Mouse (Mus musculus): ENCODE results near the gene Gm10100. TPM values are rescaled to one million over a fixed set of nuclear protein-coding genes. Genes with fewer than 3 reads are reported as not detected.
"Not testable (repeated sequence)": the region's sequence is repeated elsewhere in the genome, so short reads cannot be mapped to it uniquely, and the experiment has no call there.

Gene Gm10100
- polyA plus RNA-seq, 1 experiment, result not detected

DNA sequence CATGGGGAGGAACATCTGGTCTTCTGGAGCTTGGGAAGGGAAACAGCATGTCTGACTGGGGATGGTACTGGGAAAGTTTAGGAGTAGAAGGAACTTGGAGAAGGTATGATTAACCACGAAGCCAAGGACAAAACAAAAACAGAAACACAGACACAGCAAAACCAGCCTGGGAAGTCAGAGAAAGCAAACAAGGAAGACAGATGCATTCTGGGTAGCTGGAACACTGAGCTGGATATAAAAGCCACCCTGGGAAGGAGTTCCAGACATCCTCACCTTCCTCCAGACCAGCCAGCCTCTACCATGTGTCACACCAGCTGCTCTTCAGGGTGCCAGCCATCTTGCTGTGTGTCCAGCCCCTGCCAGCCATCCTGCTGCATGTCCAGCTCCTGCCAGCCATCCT lies 10.8 kb upstream of the Gm10100 start, which contains the start of gene Gm10142:
Gene Gm10142 (plus strand): TSS at position 301 of the 400 bp plus-strand sequence.
- DNase-seq (ENCODE audit: low read depth), result no peak
- TF ChIP-seq CTCF (IDR thresholded peaks at IDR 0.05; ENCODE audit: borderline replicate concordance, extremely low read depth, insufficient read depth, insufficient read length) (no peak), POLR2A (IDR thresholded peaks at IDR 0.05; ENCODE audit: borderline replicate concordance, extremely low read depth, insufficient read depth, insufficient read length, poor library complexity, severe bottlenecking) (no peak)

DNA sequence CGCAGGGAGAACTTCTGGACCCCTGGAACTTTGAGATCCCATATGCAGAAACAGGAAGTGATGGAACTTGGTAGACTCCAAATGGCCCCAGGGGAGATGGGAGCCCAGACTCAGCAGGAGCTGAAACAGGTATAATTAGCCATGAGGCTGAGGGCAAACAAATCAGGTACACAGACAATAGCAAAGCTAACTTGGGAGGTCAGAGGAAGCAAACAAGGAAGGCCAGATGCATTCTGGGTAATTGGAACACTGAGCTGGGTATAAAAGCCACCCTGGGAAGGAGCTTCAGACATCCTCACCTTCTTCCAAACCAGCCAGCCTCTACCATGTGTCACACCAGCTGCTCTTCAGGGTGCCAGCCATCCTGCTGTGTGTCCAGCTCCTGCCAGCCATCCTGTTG lies 6.0 kb upstream of the Gm10100 start, which contains the start of gene Krtap12-1:
Gene Krtap12-1 (plus strand): TSS at position 301 of the 400 bp plus-strand sequence.
- DNase-seq (ENCODE audit: low read depth), result not testable (repeated sequence)

DNA sequence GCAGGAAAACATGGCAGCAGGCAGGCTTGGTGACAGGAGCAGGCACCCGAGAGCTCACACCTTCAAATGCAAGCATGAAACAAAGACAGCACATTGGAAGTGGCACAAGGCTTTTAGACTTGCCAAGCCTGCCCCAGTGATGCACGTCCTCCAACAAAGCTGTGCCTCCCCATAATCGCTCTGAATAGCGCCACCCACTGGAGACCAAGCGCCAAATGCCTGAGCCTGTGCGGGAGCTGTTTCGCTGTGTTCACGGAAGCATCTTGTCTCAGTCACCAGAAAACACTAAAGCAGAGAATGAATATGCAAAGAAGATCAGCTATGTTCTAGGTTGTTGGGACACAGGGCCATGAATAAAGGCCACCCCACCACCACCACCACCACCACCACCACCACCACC lies 1.4 kb upstream of the Gm10100 start:
- DNase-seq (ENCODE audit: low read depth), result peak; percentile 3
- TF ChIP-seq POLR2A (IDR thresholded peaks at IDR 0.05; ENCODE audit: borderline replicate concordance, extremely low read depth, insufficient read depth, insufficient read length, poor library complexity, severe bottlenecking), result no peak
- TF ChIP-seq CTCF (IDR thresholded peaks at IDR 0.05; ENCODE audit: borderline replicate concordance, extremely low read depth, insufficient read depth, insufficient read length), result 0 out of 2 replicates have a peak, but pooled peaks have one; percentile 23

DNA sequence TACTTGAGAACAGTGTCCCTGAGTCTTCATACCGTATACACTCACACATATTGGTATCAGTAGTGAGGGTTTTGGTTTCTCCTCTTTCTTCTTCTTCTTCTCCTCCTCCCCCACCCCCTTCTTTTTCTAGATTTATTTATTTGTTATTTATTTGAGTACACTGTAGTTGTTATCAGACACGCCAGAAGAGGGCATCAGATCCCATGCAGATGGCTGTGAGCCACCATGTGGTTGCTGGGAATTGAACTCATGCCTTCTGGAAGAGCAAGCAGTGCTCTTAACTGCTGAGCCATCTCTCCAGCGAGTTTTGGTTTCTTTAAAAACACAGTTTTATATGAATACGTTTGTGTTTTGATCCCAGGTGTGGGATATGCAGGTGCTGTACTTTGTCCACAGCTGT lies 2.0 kb downstream of the Gm10100 start:
- no peak for DNase-seq (ENCODE audit: low read depth)
- TF ChIP-seq POLR2A (IDR thresholded peaks at IDR 0.05; ENCODE audit: borderline replicate concordance, extremely low read depth, insufficient read depth, insufficient read length, poor library complexity, severe bottlenecking) (no peak), CTCF (IDR thresholded peaks at IDR 0.05; ENCODE audit: borderline replicate concordance, extremely low read depth, insufficient read depth, insufficient read length) (no peak)

DNA sequence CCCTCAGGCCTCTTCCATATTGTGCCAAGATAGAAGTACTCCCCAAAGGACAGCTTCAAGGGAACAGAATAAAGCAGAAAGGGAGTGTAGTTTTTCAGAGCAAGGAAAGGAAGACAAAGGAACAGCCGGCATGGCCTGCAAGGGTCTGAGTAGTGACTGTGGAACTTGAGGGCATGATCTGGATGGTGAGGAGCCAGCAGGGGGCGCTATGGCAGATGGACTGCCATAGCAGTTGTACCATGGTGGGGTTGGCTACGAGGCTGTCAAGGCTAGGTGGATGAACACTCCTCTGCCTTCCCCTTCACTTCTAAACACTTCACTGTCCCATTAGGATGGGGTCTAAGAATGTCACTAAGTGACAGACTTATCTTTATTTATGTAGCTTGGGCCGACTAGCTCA lies 3.0 kb downstream of the Gm10100 start:
- TF ChIP-seq POLR2A (IDR thresholded peaks at IDR 0.05; ENCODE audit: borderline replicate concordance, extremely low read depth, insufficient read depth, insufficient read length, poor library complexity, severe bottlenecking) (no peak), CTCF (IDR thresholded peaks at IDR 0.05; ENCODE audit: borderline replicate concordance, extremely low read depth, insufficient read depth, insufficient read length) (peak; percentile 40)
- no peak for DNase-seq (ENCODE audit: low read depth)

DNA sequence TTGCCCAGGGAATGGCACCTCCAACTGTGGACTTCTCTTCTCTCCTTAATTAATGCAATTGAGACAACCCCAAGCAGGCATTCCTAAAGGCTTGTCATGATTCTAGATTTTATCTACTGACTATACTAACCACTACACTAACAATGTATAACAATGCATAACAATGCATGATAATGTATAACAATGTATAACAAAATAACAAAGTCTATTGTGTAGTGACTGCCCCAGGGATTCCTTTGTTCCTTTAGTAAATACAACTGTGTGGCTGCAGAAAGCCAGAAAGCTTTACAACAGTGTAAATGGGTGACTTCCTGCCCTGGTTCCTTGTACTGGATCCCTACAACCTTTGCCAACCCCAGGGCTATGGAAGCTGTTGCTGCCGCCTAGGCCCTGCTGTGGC lies 9.6 kb downstream of the Gm10100 start:
- TF ChIP-seq CTCF (IDR thresholded peaks at IDR 0.05; ENCODE audit: borderline replicate concordance, extremely low read depth, insufficient read depth, insufficient read length) (no peak), POLR2A (IDR thresholded peaks at IDR 0.05; ENCODE audit: borderline replicate concordance, extremely low read depth, insufficient read depth, insufficient read length, poor library complexity, severe bottlenecking) (no peak)
- no peak for DNase-seq (ENCODE audit: low read depth)

DNA sequence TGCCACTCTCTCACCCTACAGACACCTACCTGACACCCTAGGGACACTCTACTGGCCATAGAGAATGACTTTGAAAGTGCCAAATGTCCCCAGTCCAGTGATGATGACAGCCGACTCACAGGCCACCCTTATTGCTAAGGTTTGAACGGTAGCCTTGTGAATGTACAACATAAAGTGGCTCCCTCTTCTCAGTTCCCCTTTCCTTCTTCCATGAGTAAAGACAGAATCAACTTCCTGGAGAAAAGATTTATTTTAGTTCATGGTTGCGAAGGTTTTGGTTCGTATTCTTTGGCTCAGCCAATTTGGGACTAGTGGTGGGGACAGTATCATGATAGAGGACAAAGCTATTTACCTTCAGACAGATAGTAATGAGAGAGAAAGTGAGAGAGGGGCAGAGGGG lies 12.6 kb downstream of the Gm10100 start:
- no peak for DNase-seq (ENCODE audit: low read depth)
- TF ChIP-seq POLR2A (IDR thresholded peaks at IDR 0.05; ENCODE audit: borderline replicate concordance, extremely low read depth, insufficient read depth, insufficient read length, poor library complexity, severe bottlenecking) (no peak), CTCF (IDR thresholded peaks at IDR 0.05; ENCODE audit: borderline replicate concordance, extremely low read depth, insufficient read depth, insufficient read length) (no peak)

DNA sequence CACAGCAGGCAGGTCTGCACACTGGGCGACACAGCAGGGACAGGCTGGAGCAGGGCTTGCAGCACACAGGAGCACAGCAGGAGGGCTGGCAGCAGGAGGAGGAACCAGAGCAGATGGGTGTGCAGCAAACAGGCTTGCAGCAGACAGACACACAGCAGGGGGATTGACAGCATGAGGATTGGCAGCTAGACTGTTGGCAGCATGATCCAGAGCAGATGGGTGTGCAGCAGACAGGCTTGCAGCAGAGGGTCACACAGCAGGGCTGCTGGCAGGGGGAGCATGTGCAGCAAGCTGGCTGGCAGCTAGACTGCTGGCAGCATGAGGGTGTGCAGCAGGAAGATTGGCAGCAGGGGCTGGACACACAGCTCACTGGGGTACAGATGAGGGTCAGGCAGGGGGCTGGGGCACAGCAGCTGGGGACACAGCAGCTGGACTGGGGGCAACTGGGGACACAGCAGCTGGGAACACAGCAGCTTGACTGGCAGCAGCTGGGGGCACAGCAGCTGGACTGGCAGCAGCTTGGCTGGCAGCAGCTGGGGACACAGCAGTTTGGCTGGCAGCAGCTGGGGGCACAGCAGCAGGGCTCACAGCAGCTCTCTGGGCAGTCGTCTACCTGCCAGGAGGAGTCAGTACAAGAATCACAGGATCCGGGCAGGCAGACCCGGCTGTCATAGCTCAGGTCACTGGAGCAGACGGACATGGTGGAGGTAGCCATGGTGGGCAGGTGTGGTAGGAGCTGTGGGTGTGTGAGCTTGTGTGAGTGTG lies 15.8 kb downstream of the Gm10100 start, which contains the start of gene Gm18596:
Gene Gm18596 (minus strand): TSS at position 715 of the 765 bp plus-strand sequence.
- peak; percentile 56 for DNase-seq (ENCODE audit: low read depth)

DNA sequence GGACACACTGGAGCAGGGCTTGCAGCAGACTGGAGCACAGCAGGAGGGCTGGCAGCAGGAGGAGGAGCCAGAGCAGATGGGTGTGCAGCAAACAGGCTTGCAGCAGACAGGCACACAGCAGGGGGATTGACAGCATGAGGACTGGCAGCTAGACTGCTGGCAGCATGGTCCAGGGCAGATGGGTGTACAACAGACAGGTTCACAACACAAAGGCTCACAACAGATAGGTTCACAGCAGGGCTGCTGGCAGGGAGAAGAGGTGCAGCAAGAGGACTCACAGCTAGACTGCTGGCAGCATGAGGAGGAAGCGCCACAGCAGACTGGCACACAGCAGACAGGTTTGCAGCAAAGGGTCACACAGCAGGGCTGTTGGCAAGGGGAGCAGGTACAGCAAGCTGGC lies 24.4 kb downstream of the Gm10100 start:
- DNase-seq (ENCODE audit: low read depth), result peak; percentile 18

DNA sequence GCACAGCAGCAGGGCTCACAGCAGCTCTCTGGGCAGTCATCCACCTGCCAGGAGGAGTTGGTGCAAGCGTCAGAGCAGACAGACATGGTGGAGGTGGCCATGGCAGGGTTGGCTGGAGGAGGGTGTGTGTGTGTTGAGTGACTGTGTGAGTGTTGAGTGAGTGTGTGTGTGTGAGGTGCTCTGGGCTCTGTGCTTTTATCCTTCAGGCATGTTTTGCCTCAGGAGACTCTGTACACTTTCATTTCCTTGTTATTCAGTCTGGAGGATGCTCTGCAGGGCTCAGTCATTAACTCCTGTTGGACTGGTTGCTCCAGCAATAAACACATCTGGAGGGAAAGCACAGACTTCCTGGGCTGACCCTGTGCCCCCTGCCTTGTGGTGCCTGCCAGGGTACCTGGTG lies 25.0 kb downstream of the Gm10100 start, which contains the start of gene Gm9736:
Gene Gm9736 (minus strand): TSS at position 101 of the 400 bp plus-strand sequence.
- DNase-seq (ENCODE audit: low read depth), result not testable (repeated sequence)

DNA sequence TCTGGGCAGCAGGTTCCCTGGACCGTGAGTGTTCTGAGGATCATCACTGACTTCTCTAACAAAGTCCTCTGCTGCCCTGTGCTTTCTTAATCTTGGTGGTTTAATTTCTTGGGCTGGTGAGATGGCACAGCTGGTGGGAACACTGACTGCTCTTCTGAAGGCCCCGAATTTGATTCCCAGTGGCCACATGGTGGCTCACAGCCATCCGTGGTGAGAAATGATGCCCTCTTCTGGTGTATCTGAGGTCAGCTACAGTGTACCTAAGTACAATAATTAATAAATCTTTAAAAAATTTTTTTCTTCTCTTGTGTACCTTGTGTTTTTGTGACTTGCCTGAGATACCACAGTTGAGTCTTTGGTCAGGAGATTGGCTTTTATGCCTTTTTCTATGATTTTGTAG lies 26.0 kb downstream of the Gm10100 start:
- not testable (repeated sequence) for DNase-seq (ENCODE audit: low read depth)

DNA sequence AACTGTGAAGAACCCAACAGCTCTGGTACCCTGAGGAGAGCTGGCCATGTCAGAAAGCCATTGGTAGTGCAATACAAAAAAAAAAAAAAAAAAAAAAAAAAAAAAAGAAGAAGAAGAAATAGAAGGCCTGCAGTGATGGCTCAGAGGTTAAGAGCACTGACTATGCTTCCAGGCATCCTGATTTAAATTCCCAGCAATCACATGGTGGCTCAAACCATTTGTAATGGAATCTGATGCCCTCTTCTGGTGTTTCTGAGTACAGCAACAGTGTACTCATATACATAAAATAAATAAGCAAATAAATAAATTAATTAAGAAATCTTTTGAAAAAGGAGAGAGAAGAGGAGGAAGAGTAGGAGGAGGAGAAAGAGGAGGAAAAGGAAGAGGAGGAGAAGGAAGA lies 27.2 kb downstream of the Gm10100 start:
- TF ChIP-seq CTCF (IDR thresholded peaks at IDR 0.05; ENCODE audit: borderline replicate concordance, extremely low read depth, insufficient read depth, insufficient read length) (no peak), POLR2A (IDR thresholded peaks at IDR 0.05; ENCODE audit: borderline replicate concordance, extremely low read depth, insufficient read depth, insufficient read length, poor library complexity, severe bottlenecking) (no peak)
- no peak for DNase-seq (ENCODE audit: low read depth)

DNA sequence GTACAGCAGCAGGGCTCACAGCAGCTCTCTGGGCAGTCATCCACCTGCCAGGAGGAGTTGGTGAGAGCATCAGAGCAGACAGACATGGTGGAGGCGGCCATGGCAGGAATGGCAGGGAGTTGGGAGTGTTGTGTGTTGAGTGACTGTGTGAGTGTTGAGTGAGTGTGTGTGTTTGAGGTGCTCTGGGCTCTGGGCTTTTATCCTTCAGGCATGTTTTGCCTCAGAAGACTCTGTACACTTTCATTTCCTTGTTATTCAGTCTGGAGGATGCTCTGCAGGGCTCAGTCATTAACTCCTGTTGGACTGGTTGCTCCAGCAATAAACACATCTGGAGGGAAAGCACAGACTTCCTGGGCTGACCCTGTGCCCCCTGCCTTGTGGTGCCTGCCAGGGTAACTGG lies 33.3 kb downstream of the Gm10100 start, which contains the start of gene Gm3233:
Gene Gm3233 (minus strand): TSS at position 101 of the 400 bp plus-strand sequence.
- not testable (repeated sequence) for DNase-seq (ENCODE audit: low read depth)

Data from brain, embryonic 14.5 days (tissue).